Mouse (Mus musculus) lung, postnatal 0 days (tissue): ENCODE results near the gene Cfhr1.

Experiments
- CTCF ChIP-seq: IDR thresholded peaks from 2 replicates; pipeline ENCODE4 v1.5.1; 2016; ENCODE audit warnings: antibody characterized with exemption, mild to moderate bottlenecking
- EP300 ChIP-seq: IDR thresholded peaks from 2 replicates; pipeline ENCODE4 v1.6.1; 2016; ENCODE audit warnings: antibody characterized with exemption, mild to moderate bottlenecking, control low read depth

DNA sequence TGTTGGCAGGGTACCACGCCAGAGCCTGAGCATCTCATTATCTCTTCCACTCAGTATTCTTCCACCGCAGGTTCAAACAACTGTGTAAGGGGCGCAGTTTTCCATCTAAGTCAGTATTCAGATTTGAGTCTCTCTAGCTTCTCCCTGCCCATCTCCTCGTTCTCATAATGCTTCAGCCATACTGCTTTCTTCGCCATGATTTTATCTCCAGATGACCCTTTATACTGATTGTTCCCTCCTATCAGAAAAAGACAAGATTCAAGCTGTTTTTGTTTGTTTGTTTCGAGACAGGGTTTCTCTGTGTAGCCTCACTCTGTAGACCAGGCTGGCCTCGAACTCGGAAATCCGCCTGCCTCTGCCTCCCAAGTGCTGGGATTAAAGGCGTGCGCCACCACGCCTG lies 45.5 kb downstream of the Cfhr1 start:
- no peak for TF ChIP-seq CTCF
- no peak for TF ChIP-seq EP300
